Mouse (Mus musculus) heart, embryonic 12.5 days (tissue): ENCODE data around the gene Cnot3. TPM values are rescaled to one million over a fixed set of nuclear protein-coding genes. Genes with fewer than 3 reads are reported as not detected.
"Not testable (repeated sequence)": the region's sequence is repeated elsewhere in the genome, so short reads cannot be mapped to it uniquely, and the experiment has no call there.

Source experiments
- ATAC-seq: fragments of 200-750 bp; cut with Nextera tagmentation; 2 replicates; pipeline ENCODE4 v1.8.0; 2017; ENCODE audit warnings: moderate TSS enrichment, moderate library complexity; ENCODE audit not compliant: insufficient number of reproducible peaks, low FRiP score
- H3K27ac ChIP-seq: fragments of 300-500 bp; sonication (generic); 2 replicates; pipeline ENCODE4 v1.5.1; 2016; ENCODE audit warnings: mild to moderate bottlenecking, moderate library complexity; ENCODE audit not compliant: poor library complexity, severe bottlenecking
- H3K27me3 ChIP-seq: fragments of 300-500 bp; sonication (generic); replicated peaks from 2 replicates; pipeline ENCODE4 v1.6.1; 2016; ENCODE audit warnings: mild to moderate bottlenecking, moderate library complexity
- H3K36me3 ChIP-seq: fragments of 300-500 bp; sonication (generic); 2 replicates; pipeline ENCODE4 v1.6.1; 2016; ENCODE audit warnings: mild to moderate bottlenecking, moderate library complexity
- H3K4me1 ChIP-seq: fragments of 300-500 bp; sonication (generic); replicated peaks from 2 replicates; pipeline ENCODE4 v1.6.1; 2016; ENCODE audit warnings: mild to moderate bottlenecking
- H3K4me2 ChIP-seq: fragments of 300-500 bp; sonication (generic); 2 replicates; pipeline ENCODE4 v1.6.1; 2016; ENCODE audit warnings: mild to moderate bottlenecking, moderate library complexity
- H3K4me3 ChIP-seq: fragments of 300-500 bp; sonication (generic); 2 replicates; pipeline ENCODE4 v1.5.1; 2016; ENCODE audit warnings: mild to moderate bottlenecking
- H3K9ac ChIP-seq: fragments of 300-500 bp; sonication (generic); 2 replicates; pipeline ENCODE4 v1.6.1; 2016; ENCODE audit warnings: mild to moderate bottlenecking, moderate library complexity
- H3K9me3 ChIP-seq: fragments of 300-500 bp; sonication (generic); replicated peaks from 2 replicates; pipeline ENCODE4 v1.6.1; 2016; ENCODE audit warnings: mild to moderate bottlenecking, moderate library complexity
- WGBS: fragments of 180-500 bp; shearing (Covaris S2); methylation state at CpG from one replicate; pipeline ENCODE4 v1.1.7; 2016; 5-methylcytosine and 5-hydroxymethylcytosine counted together
- polyA plus RNA-seq: library from polyadenylated mRNA; unstranded; fragments of >200 nt; fragmentation: Nextera tagmentation; extraction: Ambion mirVana; gene quantifications from 2 replicates; pipeline ENCODE4 v1.2.1, GENCODE M21; 2016

Cnot3 gene
- polyA plus RNA-seq, 1 experiment from 2014 or later, result 41.9 TPM

DNA sequence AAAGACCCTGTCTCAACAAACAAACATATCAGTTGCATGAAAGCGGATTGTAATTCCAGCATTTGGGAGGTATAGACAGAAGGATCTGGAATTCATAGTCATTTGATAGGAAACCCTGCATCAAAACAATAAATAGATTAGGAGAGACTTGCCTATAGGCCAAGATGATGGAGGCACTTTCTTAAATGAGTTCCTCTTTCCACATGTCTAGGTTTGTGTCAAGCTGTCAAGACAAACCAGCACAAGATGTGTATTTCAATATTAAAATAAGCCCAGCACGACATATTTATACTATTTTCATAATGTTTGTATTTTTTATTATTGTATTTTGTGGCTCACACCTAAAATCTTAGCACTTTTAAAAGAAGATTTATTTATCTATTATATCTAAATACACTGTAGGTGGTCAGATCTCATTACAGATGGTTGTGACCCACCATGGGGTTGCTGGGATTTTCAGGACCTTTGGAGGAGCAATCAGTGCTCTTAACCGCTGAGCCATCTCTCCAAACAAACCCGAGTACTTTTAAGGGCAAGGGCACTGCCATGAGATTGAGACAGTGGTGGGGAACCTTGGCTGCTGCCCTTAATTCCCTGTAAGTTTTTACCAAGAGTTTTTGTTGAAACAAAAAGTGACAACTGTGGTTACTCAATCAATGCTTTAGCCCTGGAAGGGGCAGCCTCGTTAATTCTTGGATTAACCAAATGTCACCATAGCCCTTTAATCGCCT lies 58.2 kb downstream of the Cnot3 start:
- H3K4me3 ChIP-seq, result peak overlapping the region; percentile 96
- 21% methylated on average over 6 of the region's 6 CpGs for WGBS
- no peaks in the 10 kb centered on the region for H3K9me3 ChIP-seq
- peak overlapping the region; percentile 34 for H3K9ac ChIP-seq
- no peaks in the 10 kb centered on the region for H3K27me3 ChIP-seq
- peaks cover 67% of the 10 kb centered on the region for H3K36me3 ChIP-seq
- H3K4me2 ChIP-seq, result peak overlapping the region; percentile 96
- H3K4me1 ChIP-seq, result peaks cover 20% of the 10 kb centered on the region
- H3K27ac ChIP-seq, result peak overlapping the region; percentile 91; the same call in 1 of the 2 replicates
- ATAC-seq, result peak; percentile 34

DNA sequence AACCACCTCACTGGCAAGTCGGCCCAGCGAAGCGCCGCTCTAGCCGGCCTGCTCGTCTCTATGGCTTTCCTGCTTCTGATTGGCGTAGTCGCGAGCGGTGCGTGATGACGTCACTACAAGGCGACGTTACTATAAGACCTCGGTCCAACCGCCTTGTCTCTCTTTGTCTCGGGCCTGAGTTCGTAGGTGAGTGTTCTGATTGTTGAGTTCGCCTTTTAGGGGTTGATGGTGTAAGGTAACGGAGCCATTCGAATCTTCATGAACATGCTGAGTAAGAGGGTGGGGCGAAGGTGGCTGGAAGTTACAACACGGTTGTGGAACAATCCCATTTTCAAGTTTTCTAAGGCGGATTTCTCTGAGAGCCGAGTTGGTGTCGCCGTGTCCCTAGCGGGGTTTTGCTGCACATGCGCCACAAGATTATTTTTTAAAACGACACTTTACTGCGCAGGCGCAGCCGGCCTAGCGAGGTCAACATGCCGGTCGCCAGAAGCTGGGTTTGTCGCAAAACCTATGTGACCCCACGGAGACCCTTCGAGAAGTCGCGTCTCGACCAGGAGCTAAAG lies 58.9 kb downstream of the Cnot3 start, which contains the start of gene Rps9:
TSS of gene Rps9 (plus strand) at position 115 of the 563 bp plus-strand sequence.
- H3K36me3 ChIP-seq, result peaks cover 60% of the 10 kb centered on the region
- peak within 1 kb of the TSS; percentile 93 for H3K9ac ChIP-seq
- H3K4me2 ChIP-seq, result peak within 1 kb of the TSS; percentile 96
- peak; percentile 97 for ATAC-seq
- no peaks in the 10 kb centered on the region for H3K9me3 ChIP-seq
- H3K4me3 ChIP-seq, result peak within 1 kb of the TSS; percentile 96
- WGBS, result under 1% methylated on average over 42 of the region's 42 CpGs
- H3K27ac ChIP-seq, result peak within 1 kb of the TSS; percentile 91
- H3K27me3 ChIP-seq, result no peaks in the 10 kb centered on the region
- H3K4me1 ChIP-seq, result peaks cover 20% of the 10 kb centered on the region

DNA sequence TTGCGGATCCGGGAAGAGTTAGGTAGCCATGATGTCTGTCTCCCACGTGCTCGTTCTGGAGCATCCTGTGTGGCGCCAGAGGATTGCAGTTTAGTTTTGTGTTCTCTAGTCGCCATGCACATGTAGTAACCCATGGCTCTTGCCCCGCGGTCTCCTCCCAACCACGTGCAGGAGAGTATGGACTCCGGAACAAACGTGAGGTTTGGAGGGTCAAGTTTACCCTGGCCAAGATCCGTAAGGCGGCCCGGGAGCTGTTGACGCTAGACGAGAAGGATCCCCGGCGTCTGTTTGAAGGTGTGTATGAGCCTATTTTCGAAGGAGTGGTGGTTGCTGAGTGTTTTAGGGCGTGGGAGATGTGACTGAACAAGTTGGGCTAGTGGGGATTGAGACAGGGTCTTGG lies 59.4 kb downstream of the Cnot3 start:
- Histone ChIP-seq H3K9me3 (no peaks in the 10 kb centered on the region), H3K4me2 (peak overlapping the region; percentile 96), H3K36me3 (peaks cover 55% of the 10 kb centered on the region), H3K27me3 (no peaks in the 10 kb centered on the region), H3K4me1 (peaks cover 20% of the 10 kb centered on the region), H3K4me3 (peak overlapping the region; percentile 96), H3K9ac (peak overlapping the region; percentile 93), H3K27ac (peak overlapping the region; percentile 91)
- WGBS, result under 1% methylated on average over 20 of the region's 20 CpGs
- ATAC-seq, result peak; percentile 54

DNA sequence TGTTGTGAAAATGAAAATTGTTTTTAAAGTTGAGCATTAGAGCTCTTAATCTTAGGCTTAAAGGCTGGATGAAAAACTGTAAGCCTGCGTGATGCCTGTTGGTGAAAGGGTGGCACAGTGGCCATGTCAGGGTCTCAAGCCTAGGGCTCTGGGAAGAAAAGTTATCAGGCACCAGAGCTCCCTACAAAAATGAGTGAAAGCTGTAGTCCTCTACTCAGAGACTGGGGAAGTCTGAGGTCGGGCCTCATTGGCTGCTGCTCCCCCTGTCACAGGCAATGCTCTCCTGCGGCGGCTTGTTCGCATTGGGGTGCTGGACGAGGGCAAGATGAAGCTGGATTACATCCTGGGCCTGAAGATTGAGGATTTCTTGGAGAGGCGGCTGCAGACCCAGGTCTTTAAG lies 60.4 kb downstream of the Cnot3 start:
- not testable (repeated sequence) for ATAC-seq, H3K9me3 ChIP-seq, H3K27me3 ChIP-seq
- H3K4me3 ChIP-seq, result peak overlapping the region; percentile 96
- H3K9ac ChIP-seq, result peak overlapping the region; percentile 93
- 6% methylated on average over 7 of the region's 7 CpGs for WGBS
- peaks cover 45% of the 10 kb centered on the region for H3K36me3 ChIP-seq
- H3K27ac ChIP-seq, result peak overlapping the region; percentile 39
- peak overlapping the region; percentile 96 for H3K4me2 ChIP-seq
- peaks cover 20% of the 10 kb centered on the region for H3K4me1 ChIP-seq

DNA sequence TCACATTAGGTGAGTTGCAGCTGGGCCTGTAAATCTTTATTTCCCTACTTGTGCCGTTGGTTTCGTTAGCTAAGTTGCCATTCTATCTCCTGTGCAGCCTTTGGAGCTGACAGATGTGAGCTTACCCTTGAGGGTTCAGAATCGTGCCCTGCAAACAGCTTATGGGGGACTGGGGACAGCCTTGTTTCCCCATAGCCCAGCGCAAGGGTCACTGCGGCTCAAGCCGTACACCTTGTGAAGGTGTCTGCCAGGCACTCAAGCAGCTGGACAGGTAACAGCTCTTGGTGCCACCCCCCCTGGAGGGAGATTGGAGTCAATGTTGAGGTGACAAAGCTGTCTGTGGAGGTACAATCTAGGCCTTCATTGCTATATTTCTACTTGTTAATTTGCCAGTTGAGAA lies 60.8 kb downstream of the Cnot3 start:
- Histone ChIP-seq H3K36me3 (peaks cover 42% of the 10 kb centered on the region), H3K4me1 (peaks cover 20% of the 10 kb centered on the region), H3K9me3 (no peaks in the 10 kb centered on the region), H3K4me2 (peak overlapping the region; percentile 96), H3K9ac (peak overlapping the region; percentile 93), H3K27ac (peak overlapping the region; percentile 31), H3K27me3 (no peaks in the 10 kb centered on the region), H3K4me3 (peak overlapping the region; percentile 96)
- 38% methylated on average over 6 of the region's 6 CpGs for WGBS
- no peak for ATAC-seq

DNA sequence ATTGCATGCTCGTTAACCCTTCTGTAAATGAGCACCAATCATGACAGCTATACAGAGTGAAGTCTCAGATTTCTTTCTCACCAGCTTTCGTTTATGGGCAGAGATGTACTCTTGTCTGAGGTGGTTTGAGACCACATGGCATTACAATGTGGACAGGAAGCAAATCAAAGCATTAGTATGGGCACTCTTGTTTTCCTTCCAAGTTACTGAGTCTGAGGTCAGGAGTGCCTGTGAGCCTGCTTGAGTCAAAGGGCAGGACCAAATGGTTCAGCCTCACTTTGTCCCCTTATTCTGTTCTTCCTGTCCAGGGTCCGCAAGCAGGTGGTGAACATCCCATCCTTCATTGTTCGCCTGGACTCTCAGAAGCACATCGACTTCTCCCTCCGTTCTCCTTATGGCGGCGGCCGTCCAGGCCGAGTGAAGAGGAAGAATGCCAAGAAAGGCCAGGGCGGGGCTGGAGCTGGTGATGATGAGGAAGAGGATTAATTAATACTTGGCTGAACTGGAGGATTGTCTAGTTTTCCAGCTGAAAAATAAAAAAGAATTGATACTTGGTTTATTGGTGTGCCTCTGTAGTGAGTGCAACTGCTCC lies 61.4 kb downstream of the Cnot3 start:
- Histone ChIP-seq H3K4me3 (peak overlapping the region; percentile 96), H3K36me3 (peaks cover 36% of the 10 kb centered on the region), H3K9me3 (no peaks in the 10 kb centered on the region), H3K4me1 (peaks cover 20% of the 10 kb centered on the region), H3K27me3 (no peaks in the 10 kb centered on the region), H3K27ac (peak overlapping the region; percentile 31; the same call in 1 of the 2 replicates), H3K9ac (peak overlapping the region; percentile 93; the same call in 1 of the 2 replicates), H3K4me2 (peak overlapping the region; percentile 96)
- WGBS, result 65% methylated on average over 11 of the region's 11 CpGs
- ATAC-seq, result no peak

DNA sequence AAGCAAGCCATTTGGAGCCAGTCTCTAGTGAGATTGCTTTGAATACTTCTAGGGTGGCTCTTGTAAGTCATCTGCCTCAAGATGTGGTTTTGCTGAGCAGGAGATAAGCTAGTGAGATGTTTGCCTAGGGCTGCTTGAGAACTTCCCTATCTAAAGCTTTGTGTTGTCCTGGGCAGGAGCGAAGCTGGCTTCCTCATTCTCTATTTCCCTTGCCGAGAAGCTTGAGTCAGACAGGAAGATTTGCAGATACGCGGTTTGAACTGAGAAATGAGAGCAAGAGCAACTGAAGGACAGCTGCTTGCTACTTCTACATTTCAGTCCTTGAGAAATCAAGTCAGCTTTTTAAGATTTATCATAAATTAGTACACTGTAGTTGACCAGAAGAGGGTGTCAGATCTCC lies 62.0 kb downstream of the Cnot3 start:
- peaks cover 20% of the 10 kb centered on the region for H3K4me1 ChIP-seq
- H3K27ac ChIP-seq, result no peak overlapping the region
- H3K9me3 ChIP-seq, result no peaks in the 10 kb centered on the region
- no peak for ATAC-seq
- H3K4me3 ChIP-seq, result no peak overlapping the region
- peak overlapping the region; percentile 40; the same call in 1 of the 2 replicates for H3K9ac ChIP-seq
- no peak overlapping the region for H3K4me2 ChIP-seq
- 50% methylated on average over 4 of the region's 4 CpGs for whole genome bisulfite sequencing
- peaks cover 34% of the 10 kb centered on the region for H3K36me3 ChIP-seq
- no peaks in the 10 kb centered on the region for H3K27me3 ChIP-seq

DNA sequence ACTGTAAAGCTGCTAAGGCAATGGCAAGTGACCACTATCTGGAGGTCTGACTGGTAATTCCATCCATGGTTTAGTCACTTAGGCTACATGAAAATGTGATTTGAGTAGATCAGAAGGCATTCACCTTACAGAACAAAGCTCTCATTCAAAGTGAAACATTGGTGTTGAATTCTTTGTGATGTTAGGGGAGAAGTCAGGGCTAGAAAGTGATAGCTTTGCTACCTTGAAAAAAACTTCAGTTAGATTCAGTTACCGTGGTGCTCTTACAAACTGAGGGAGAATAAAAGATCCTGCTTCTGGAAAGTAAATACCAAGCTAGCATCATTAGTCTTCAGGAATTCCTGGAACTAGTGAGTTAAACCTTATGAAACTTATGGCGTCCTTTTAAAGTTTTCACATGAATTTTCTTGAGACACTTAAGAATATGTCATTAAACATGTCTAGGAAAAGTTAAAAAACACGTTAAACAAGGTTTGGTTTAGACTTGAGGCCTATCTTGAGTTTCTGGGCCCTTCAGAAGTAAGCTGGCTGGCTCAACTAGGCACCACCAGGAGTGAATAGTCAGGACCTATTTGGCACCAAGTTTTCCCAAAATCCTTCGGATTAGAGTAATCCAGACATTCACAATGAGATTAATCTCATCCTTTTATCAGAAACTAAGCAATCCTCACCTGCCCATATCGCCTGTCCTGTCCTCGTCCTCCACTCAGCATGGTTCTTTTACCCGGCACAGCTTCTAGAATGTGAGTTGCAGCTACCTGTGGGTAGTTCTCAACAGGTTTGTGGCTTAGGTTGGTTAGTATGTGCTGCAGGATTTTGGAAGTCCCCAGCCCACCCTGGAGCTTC lies 62.7 kb downstream of the Cnot3 start:
- H3K9me3 ChIP-seq, result no peaks in the 10 kb centered on the region
- no peak overlapping the region for H3K4me2 ChIP-seq
- 37% methylated on average over 7 of the region's 7 CpGs for WGBS
- ATAC-seq, result no peak
- H3K4me3 ChIP-seq, result no peak overlapping the region
- H3K4me1 ChIP-seq, result peaks cover 20% of the 10 kb centered on the region
- H3K27ac ChIP-seq, result no peak overlapping the region
- no peaks in the 10 kb centered on the region for H3K27me3 ChIP-seq
- no peak overlapping the region for H3K9ac ChIP-seq
- H3K36me3 ChIP-seq, result peaks cover 34% of the 10 kb centered on the region

DNA sequence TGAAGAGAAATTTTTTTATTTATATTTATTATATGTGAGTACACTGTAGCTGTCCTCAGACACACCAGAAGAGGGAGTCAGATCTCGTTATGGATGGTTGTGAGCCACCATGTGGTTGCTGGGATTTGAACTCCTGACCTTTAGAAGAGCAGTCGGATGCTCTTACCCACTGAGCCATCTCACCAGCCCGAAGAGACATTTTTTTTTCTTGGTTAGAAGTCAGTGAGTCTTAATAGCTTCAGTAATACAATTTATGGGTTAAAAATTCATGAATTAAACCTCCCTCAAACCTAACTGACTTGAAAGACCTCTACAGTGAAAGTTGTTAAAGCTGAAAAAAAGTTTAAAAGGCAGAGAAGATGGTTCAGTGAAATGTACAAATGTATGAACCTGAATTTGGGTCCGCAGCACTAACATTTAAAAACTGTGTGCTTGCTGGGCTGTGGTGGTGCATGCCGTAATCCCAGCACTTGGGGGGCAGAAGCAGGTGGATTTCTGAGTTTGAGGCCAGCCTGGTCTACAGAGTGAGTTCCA lies 63.4 kb downstream of the Cnot3 start:
- ATAC-seq, H3K4me3 ChIP-seq, H3K27ac ChIP-seq, H3K9me3 ChIP-seq, H3K27me3 ChIP-seq, H3K9ac ChIP-seq, H3K4me2 ChIP-seq: not testable (repeated sequence)
- Histone ChIP-seq H3K4me1 (peaks cover 20% of the 10 kb centered on the region), H3K36me3 (peaks cover 34% of the 10 kb centered on the region)
- WGBS, result 40% methylated on average over 5 of the region's 5 CpGs

DNA sequence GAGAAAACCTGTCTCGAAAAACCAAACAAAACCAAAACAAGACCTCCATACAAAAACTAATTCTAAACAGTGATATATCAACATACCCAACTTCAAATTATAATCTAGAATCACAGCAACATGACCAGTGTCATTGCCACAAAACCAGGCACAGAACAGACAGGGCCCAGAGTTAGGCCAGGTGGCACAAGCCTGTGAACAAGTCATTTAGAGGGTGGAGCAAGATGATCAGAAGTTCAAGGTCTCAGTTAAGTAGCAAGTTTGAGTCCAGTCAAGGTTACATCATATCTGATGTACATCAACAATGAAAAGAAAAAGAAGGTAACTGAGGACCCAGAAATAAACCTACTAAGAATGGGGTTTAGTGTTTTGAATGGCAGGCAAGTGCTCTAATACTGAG lies 63.9 kb downstream of the Cnot3 start:
- Histone ChIP-seq H3K27me3 (no peaks in the 10 kb centered on the region), H3K27ac (no peak overlapping the region), H3K9me3 (no peaks in the 10 kb centered on the region), H3K4me2 (no peak overlapping the region), H3K4me1 (peaks cover 20% of the 10 kb centered on the region), H3K4me3 (no peak overlapping the region), H3K36me3 (peaks cover 34% of the 10 kb centered on the region), H3K9ac (no peak overlapping the region)
- ATAC-seq, result no peak
- WGBS, result 87% methylated on average over 1 of the region's 1 CpGs
